Mouse (Mus musculus) right cerebral cortex, postnatal 10 days (tissue): Measurements from ENCODE around the gene Fgf13.
A peak's percentile ranks its signal among the peaks of the same experiment; 100 is the strongest.

Source experiments
- DNase-seq, 2 experiments: peaks; one replicate each; pipeline ENCODE4 v3.0.0; 2021; ENCODE audit warnings: low spot score in 2 of 2

Fgf13 gene

DNA sequence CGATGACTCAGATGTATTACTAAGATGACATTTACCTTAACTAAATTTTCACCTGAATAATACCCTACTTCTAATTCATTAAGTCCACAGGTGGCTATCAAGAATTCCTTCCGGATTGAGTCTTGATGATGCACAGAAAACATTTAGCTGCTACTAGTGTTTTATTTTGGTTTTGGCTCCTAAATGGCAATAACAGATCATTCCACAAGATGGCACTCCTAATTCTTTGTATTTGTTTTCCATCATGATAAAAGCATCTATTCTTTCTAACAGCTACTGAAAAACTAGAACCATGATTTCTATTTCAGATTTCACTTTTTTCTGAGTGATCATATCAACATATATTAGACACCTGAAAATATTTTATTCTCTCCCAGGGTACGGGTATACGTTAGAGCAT, 373.7 kb downstream of the Fgf13 start:
- DNase-seq: no peak

DNA sequence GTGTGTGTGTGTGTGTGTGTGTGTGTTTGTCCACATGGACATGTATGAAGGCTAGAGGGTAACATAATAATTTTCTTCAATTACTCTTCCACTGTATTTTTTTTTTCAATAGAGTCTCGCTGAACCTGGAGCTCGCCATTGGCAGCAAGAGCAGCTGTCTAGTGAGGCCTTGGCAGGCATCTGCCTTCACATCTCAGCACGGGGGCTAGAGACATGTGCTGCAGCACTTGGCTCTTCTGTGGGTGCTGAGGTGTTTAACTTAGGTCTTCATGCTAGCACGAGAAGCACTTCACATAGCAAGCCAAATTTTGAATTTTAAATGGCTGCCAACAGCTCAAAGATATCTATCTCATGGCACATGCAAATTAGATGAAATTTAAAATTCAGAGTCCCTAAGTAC, 380.9 kb downstream of the Fgf13 start:
- peak in 1 of 2 experiments; percentile 25 for DNase-seq

DNA sequence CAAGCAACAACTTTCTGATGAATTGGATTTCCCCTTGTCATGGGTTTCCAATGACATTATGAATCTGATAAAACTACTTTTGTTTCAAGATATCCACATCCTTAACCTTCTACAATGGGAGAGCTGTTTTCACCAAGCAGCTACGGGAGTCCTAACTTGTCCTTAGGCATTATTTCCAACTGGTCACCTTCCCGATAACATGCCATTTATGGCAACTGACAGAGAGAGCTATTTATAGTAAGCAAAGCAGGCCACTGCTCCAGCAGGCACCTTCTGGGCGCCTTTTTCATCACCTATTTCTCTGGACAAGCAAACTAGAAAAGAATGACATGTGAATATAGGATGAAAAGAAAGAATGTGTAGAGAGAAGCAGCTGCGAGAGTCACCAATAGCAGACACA, 385.5 kb downstream of the Fgf13 start:
- DNase-seq: no peak

DNA sequence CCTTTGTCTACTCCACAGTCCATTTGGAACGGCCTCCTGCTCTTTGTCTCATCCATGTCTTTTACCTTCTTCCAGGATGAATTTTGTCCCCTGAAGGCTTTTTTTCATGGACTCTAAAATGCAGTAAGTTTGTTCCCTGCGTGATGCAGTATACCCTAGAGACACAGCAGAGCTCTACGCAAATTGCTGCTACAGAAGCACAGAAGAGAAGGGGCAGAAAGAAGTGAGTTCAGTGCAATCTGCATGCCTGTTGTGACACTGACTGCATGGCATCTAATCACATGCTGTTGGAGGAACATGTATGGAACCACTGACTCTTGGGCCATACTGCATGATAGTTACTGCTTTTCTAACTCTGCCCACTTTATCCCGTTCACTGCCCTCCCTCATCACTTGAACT, 388.2 kb downstream of the Fgf13 start:
- no peak for DNase-seq

DNA sequence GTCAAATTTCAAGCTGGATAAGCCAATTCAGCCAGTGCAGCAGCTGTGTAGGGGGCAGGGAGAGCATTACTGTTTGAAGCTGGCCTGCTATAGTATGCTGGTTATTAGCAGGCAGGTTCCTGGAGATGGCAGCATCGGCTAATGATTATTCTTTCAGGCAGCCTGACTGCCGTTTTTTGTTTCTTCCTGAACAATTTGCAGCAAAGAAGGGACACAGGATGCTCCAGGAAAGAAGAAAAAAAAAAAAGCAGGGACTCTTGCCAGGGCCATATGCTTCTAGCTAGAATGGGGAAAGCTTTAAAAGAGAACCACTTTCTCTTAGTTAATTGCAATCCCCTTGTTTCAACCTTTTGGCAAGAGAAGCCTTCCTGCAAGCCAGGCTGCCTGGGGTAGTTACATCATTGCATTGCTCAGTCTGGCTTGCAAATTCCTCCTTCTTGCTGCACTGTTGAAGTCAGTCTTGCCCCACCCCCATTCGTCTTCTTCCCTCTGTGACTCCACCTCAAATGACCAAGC, 388.7 kb downstream of the Fgf13 start:
- DNase-seq: peak; percentile 51 to 61

DNA sequence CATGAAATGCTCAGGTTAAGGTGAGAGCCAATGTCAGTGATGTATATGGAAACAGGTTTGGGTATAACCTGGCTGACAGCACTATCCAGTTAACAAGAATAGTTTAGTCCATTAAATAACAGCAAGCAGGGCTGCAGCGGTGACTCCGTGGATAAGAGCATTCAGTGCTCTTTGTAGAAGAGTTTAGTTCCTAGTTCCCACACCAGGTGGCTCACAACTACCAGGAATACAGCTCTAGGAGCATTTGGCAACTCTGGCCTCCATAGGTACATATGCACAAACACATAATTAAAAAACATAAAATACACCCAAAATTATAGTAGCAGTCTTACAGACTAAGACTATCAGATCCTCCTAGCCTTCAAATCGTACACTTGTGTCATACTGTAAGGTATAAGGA, 390.2 kb downstream of the Fgf13 start:
- peak in 1 of 2 experiments; percentile 32 for DNase-seq

DNA sequence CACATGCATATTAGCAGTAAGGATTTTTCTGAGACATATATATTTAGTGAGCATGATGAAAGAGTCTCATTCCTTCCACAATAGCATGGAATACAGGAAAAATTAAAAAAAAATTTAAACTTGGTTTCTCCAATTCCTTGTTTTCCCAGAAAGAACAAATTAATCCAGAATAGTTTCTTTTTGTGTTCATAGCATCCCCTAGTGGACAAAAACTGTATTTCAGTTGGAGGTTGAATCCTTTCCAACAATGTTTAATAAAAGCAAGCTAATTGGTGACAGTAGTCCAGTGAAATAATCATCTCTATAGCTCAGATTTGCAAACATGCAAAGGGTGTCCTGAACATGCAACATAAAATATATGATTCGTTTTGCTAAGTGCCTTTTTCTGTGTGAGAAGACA, 395.7 kb downstream of the Fgf13 start:
- no peak for DNase-seq

DNA sequence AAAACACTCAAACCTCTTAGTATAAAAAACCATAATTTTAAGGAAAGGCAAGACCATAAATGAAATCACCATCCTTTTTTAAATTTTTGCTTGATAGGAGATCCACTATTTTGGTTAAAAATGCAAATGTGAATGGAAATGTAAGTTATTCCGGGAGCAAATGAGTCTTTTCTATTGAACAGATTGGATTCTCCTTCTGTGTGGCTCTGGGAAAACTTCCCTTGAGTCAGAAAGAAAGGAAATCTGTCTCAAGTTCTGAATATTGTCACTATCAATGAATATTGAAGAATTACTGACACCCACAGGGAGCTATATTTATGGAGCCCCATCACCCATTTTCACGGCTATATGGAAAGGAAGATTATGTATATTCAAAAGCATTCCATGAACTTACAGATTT, 401.1 kb downstream of the Fgf13 start:
- no peak for DNase-seq

DNA sequence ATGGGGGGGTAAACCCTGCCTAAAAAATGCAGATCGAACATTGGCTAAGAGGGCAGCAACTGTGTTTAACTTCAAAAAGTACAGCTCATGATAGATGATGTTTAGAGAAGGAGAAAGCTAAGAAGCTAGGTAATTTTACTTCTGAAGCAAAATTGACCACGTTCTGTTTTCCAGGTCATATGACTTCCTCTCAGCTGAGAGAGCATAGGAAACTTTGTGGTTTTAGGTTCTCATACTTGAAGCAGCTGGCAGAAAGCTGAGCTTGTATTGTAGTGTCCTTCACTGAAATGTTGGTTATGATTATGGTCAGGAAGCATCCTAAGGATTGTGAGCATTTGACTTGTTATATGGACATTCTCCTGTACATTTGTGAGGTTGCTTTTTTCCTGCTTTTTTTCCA, 425.9 kb downstream of the Fgf13 start:
- DNase-seq: no peak

DNA sequence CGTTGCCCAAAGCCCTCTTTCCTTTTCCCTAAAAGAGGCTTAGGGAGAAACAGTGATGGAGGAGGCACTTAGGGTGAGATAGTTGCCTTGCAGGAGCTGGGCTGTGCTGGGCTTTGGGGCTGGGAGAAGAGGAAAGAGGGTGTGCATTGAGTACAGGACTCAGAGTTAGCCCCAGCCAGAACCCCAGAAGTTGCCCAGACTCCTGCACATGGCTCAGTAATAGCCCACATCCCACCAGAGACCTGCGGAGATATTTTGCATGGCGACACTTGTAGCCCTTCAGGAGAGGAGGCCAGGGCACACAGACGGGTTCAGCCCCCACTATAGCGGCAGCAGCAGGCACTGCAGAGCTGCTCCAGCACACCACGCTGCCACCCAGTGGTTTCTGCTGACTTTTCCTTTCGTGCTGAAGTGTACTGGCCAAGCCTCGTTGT, 432.9 kb downstream of the Fgf13 start:
- DNase-seq: peak; percentile 67 to 73

DNA sequence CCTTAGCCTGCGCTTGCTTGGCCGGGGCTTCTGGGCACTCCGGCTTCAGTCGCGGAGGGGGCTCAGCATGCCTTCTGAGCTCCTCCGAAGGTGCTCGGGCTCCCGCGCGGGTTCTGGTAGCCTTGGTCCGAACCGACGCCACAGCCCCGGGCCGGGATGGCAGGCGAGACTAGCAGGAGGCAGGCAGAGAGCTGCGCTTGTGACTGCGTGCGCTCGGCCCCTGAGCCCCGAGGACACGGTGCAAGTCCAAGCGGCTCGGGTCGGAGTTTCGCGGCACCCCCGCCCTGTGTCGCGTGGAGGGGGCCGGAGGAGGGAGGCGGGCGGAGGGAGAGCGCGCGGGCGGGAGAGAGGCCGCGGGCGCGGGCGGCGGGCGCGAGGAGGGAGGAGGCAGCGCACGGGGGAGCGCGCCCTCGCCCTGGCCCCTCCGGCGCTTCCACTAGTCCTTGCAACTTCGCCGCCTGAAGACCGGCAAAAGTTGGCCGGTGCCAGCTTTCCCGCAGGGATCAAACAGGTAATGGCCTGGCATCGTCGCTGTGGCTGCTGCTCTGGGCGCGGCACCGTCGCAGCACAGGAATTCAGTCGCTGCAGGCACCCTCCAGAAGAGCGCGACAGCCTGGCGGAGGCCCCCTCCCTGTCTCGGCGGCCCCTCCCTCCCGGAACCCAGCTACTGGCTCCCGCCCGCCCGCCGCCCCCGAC, 433.6 kb downstream of the Fgf13 start:
- DNase-seq: peak; percentile 51 to 59

DNA sequence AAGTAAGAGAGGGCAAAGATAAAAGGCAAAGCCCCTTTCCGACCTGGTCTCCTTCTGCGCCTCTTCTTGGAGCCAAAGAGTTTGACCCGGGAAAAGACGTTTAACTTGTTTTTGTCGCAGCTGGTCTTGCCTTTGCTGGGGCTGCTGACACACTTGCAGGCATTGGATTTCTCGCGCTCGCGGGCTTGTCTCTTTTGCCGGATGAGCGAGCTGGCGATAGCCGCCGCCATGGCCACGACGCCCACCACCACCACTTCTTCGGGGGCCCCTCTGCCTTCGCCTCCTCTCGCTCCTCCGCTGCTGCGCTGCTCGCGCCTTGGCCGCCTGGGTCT, 434.1 kb downstream of the Fgf13 start:
- DNase-seq: peak in 1 of 2 experiments; percentile 37

DNA sequence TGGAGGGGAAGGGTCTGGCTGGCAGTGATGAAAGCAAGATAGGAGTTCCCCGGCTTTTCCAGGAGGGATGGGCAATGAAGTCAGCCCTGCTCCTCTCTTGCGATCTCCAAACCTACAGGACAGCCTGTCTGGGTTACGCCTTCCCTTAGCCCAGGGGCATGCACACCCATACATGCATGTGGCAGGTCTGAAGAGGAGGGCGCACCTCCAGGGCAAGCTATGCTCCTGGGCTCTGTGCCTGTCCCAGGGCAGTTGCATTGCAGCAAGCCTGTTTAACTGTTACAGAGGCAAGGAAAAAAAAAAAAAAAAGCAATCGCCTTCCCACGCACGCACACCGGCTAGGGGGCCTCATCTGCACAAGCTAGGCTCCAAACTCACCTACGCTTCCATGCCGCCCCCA, 434.5 kb downstream of the Fgf13 start:
- DNase-seq: peak; percentile 24 to 30

DNA sequence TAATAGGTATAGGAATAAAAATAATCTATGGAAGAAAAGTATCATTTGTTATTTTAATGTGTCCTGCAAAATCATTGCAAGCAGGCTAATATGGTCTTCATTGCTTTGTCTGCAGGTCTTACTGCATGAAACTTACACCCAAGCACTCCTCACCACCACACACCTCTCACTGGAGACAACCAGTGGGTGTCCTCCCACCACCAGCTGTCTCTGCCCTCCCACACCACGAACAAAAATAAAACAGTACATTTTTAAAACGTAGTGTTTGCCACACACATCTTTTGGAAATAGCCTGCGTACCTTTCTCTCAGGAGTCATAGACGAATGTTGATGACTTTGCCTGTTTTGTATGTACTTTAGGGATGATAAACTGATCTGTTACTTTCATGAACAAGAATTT, 441.2 kb downstream of the Fgf13 start:
- no peak for DNase-seq

DNA sequence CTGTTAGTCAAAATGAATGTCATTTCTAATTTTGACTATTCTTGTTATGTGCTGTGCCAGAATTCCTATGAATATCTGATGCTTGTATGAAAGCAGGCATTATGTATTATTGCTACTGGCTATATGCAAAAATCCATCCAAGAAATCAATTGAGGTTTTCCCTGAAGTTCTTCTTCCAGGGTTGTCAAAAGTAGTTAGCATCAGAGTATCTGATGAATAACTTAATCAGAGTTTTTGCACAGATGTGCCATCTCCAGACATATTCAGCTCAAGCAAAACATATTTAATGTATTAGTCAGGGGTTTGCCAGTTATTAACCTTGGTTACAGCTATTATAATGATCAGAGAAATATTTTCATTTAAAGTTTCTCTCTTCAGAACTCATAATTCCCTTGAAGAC, 454.7 kb downstream of the Fgf13 start:
- DNase-seq: no peak

DNA sequence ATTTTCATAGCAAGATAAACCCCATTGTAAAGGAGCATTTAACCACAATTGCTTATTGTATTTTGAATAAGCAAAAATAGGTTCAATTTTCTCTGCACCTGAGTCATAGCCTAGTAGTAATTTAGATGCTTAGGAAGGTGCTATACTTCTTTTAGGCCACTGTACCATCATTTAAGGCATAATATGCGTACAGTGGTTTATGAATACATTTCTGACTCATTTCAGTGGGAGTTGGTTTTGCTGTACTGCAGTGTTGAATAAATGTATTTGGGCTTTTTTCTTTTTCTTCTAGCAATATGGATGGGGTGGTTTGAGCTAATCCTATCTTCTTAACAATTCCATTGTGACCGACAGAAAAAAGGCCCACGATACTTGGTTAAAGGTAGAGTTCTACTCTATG, 481.9 kb downstream of the Fgf13 start:
- no peak for DNase-seq

DNA sequence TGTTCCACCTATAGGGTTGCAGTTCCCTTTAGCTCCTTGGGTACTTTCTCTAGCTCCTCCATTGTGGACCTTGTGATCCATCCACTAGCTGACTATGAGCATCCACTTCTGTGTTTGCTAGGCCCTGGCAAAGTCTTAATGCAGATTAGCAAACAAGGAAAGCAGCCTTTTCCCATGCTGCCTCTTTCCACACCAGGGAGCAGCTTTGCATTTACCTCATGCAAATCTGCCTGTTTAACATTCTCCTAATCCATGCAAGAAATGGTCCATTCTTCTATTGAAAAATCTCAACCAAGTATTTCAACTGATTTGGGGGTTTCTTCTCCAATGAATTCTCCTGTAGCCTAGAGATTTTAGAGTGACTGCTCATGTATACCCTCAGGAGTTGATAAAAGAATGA, 487.4 kb downstream of the Fgf13 start:
- no peak for DNase-seq

DNA sequence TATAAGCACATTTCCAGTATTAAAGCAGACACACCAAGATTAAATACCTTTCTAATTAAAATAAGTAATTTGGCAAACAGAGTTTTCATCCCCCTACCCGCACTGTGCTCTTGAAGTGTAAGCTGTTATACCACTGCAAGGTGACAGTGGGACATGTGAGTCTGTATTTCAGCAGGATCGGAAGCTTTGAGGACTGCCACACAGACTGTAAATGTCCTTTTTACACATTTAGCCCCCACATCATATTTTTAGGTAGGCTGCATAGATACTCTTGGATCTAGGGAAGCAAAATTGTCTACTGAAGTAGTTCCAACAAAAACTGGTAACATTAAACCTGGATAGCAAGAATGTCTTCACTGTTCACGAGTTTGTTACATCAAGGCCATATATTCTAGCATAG, 495.8 kb downstream of the Fgf13 start:
- DNase-seq: peak in 1 of 2 experiments; percentile 20

DNA sequence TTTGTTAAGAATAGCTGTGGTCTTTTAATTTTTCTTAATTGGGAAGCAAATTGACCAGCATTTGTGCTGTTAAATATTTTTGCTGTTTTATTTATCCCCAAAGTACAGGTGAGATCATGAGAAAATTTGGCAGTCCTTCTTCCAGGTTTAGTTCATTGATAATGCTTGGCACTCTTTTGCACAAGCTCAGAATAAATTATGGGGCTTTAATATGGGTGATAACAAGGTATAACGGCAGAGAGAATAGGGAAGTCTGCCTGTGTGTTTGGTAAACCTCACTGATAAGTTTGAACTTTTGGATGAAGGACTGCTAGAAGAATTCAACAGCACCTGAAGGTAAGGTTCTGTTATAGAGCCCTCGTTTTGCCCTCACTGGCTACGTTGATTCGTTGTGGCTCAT, 504.7 kb downstream of the Fgf13 start:
- DNase-seq: no peak

DNA sequence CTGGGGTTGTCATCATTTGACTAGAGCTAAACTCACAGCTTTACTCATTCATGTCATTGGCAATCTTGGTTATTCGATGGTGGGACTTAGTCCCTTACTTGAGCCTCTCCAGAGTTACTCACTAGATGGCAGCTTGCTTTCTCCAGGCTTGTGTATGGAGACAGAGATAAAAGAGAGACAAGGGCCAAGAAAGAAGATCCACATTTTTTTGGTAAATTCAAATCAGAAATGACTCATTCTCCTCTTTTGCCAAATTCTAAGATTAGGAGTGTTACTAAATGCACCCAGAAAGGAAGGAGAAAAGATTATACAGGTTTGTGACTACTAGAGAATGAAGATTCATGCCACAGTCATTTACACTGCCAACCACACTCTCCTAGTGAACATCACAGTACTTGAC, 532.9 kb downstream of the Fgf13 start:
- no peak for DNase-seq
